Mouse (Mus musculus) fat pad, adult 2 months (tissue): Measurements from ENCODE around the gene 2810006K23Rik.
A peak's percentile ranks its signal among the peaks of the same experiment; 100 is the strongest.
"Not testable (repeated sequence)": the region's sequence is repeated elsewhere in the genome, so short reads cannot be mapped to it uniquely, and the experiment has no call there.

ENCODE experiments used
- DNase-seq: peaks from one replicate; pipeline ENCODE4 v3.0.0-alpha.2; 2011; ENCODE audit warnings: low read depth, low spot score; ENCODE audit errors: extremely low read depth

The 2810006K23Rik gene

DNA sequence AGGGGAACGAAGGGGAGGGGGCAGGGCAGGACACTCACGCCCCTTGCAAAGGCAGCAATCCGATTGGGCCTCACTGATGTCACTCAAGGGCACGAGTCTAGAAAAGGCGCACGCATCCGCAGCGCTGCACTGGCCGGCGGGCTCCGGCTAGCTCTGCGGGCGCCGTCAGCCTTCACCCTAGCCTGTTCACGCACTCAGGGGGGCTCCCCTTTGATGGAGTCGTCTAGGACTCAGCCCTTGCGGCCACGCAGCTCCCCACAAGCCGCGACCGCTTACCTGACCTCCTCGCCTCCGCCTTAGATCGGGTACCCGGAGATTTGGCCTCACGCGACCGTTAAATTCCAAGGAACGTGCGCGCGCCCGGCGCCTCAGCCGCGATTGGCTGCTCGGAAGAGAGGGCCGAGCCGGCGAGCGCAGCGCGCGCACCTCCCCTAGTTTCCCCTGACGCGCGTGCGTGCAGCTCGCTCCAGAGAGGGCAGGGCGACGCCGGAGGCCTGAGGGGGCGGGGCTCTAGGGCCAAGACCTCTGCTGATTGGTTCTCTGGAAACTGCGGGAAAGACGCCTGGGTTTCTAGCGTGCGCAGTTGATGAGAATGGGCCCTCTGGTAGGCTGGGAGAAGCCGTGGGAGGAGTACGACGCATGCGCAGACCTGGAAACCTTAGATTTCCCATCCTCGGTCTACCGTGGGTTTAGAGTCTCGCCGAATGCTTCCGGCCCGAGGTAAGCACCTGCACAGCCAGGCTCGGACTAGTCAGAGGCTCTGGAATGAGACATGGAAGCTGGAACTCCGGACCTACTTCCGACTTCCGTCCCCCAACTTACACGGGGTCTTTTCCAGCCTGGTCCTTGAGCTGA, at the start of gene 2810006K23Rik, which contains the start of gene Mphosph9:
Gene 2810006K23Rik (plus strand): TSS at position 580 of the 855 bp plus-strand sequence.
Gene Mphosph9 (minus strand): TSS at position 463 of the 855 bp plus-strand sequence.
- peak; percentile 94 for DNase-seq

- no peak for DNase-seq
These were observed 45.0 kb upstream of the 2810006K23Rik start for GRCm38 (mm10) chr5:124282854-124283253.

GRCm38 (mm10) chr5:124284330-124284729, 43.6 kb upstream of the 2810006K23Rik start:
- no peak for DNase-seq

DNA sequence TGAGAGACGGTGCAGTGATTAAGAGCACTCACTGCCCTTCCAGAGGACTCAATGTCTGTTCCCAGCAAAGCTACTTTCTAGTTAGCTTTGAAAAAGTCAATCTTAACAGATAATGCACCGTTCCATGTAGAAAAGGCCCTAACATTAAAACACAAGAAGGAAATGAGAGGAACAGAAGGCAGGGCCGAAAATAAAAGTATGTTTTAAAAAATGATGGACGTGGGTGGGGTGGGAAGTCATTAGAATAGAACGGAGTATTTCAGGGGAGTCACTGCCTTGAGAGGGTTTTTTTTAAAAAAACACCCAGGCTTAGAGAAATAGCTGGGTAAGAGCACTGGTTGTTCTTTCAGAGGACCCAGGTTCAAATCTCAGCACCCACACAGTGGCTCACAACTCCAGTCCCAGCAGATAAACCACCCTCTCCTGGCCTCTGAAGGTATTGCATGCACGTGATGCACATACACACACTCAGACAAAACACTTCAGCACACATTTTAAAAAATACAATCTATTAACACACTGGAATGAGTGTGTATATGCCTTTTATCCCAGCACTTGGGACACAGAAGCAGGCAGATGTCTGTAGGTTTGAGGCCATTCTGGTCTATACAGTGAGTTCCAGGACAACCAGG, 40.2 kb upstream of the 2810006K23Rik start:
- DNase-seq: no peak

- DNase-seq: no peak
These were observed 37.7 kb upstream of the 2810006K23Rik start for GRCm38 (mm10) chr5:124290216-124290615.

DNA sequence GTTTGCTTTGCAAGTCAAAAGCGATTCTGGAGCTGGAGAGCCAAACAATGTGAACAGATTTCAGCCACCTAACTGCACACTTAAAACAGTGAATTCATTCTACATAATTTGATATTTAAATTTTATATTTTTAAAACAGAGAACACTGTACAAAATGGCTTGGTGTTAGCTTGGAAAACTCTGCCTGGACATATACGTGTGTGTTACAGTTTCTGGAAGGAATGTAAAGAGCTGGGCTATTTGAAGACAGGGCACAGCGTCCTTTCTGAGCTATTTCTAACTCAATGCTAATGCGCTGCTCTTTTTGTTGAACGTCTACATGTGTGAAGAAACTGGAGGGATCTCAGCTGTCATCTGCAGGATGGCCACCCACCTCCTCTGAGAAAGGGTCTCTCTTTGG, 33.9 kb upstream of the 2810006K23Rik start:
- DNase-seq: no peak

DNA sequence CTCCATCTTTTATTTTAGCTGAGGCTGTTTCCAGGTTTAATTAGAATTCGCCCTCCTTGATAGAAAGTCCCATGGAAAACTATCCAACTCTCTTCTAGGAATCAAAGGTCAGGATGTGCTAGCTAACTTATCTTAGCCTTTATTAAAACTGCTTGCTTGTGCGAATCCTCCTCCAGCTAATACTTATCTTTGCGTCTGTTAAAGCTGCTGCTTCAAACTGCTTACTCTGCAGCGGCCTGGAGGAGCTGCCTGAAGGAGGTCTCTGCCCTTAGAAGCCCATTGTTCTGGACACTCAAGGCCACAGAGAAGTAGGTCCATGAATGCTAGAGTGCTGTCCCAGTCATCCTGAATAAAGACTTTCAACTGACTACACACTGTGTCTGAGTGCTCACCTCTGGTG, 31.4 kb upstream of the 2810006K23Rik start:
- no peak for DNase-seq

DNA sequence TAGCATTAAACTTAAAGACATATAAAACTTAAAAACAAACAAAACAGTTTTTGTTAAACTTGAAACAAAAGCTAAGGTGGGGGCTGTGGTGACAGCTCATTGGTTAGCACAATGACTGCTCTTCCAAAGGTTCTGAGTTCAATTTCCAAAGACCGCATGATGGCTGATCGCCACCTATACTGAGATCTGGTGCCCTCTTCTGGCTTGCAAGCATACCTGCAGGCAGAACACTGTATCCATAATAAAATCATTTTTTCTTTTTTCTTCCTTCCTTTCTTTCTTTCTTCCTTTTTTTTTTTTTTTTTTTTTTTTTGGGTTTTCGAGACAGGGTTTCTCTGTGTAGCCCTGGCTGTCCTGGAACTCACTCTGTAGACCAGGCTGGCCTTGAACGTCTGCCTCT, 28.6 kb upstream of the 2810006K23Rik start:
- DNase-seq: not testable (repeated sequence)

GRCm38 (mm10) chr5:124300132-124300531, 27.8 kb upstream of the 2810006K23Rik start:
- no peak for DNase-seq

DNA sequence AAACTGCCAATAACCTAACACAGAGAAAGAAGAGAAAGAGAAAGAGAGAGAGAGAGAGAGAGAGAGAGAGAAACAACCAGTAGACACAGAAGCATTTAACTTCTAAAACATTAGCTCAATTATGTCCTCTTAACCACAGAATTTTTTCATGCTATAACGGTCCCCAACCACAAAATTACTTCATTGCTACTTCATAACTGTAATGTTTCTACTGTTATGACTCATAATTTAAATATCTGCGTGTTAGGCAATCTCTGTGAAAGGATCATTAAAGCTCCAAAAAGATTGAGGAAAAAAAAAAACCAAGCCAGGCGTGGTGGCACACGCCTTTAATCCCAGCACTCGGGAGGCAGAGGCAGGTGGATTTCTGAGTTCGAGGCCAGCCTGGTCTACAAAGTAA, 25.0 kb upstream of the 2810006K23Rik start:
- DNase-seq: not testable (repeated sequence)

GRCm38 (mm10) chr5:124309155-124309554, 18.7 kb upstream of the 2810006K23Rik start:
- no peak for DNase-seq

DNA sequence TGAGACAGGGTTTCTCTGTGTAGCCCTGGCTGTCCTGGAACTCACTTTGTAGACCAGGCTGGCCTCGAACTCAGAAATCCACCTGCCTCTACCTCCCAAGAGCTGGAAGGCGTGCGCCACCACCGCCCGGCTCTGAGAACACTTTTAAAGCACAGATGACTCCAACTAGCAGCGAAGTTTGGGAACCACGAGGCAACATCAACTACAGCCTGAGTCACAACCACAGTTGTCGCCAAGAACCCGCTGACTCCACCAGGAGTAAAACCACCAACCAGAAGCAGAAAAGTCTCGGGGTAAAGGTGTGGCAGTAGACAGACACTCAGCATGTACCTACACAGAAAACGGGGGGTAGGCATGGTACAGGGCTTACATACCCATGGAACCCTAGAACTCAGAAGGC, 17.8 kb upstream of the 2810006K23Rik start:
- DNase-seq: no peak

DNA sequence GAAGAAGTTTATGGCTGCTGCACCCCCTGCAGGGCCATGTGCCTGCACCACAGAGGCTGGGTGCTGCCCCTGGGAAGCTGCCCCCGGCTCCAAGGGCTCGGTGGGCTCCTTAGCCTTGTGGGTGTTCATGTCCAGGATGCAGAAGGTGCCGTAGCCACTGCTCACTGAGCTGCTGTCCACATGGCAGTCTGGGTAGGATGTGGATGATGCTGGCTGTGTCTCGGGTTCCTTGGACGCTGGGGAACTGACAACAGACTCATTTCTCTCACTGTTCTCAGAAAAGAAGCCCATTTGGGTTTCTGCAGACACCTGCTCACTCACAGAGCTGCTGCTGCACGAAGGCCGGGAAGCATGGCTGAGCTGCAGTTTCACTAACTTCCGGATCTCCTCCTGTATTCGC, 12.4 kb upstream of the 2810006K23Rik start:
- DNase-seq: no peak

DNA sequence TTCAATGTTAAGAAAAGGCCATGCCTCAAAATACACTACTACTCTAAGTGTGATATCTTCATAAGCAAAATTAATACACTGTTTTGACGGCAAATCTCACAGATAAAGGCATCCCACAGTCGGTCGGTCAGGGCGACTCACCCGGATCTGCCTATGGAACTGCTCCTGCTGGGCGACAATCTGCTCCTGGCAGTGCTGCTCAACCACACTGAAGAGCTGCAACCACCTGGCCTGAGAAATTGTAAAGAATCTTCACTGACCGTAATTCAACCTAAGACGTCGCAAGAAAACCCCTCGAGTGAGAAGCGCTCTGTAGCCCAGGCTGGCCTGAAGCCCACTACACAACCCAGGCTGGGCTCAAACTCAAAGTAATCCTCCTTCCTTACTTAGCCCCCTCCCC, 11.9 kb upstream of the 2810006K23Rik start:
- DNase-seq: no peak

- no peak for DNase-seq
These were observed 10.2 kb upstream of the 2810006K23Rik start for GRCm38 (mm10) chr5:124317648-124318047.

- DNase-seq: no peak
These were observed 1.1 kb upstream of the 2810006K23Rik start for GRCm38 (mm10) chr5:124326829-124327228.

- DNase-seq: no peak
These were observed 2.2 kb downstream of the 2810006K23Rik start for GRCm38 (mm10) chr5:124330086-124330485.

DNA sequence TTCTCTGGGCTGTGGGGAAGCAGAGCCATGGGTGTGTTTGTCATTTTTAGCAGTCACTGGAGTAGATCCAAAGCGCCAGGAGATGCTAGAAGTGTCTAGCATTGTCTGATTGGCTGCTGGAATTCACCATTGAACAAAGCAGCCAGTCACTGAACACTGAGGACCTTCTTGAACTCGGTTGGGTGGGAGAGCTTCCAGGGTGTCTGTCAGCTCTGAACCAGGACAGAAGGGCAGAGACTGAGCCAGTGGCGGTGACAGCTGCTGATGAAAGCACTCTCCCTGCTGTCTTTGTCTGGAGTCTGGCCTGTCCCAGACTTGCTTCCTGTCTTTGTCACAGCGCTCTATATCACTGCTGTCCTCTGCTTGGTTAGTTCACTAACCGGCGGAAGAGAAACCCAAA, 6.5 kb downstream of the 2810006K23Rik start:
- DNase-seq: no peak

- DNase-seq: no peak
These were observed 9.2 kb downstream of the 2810006K23Rik start for GRCm38 (mm10) chr5:124337103-124337502.

DNA sequence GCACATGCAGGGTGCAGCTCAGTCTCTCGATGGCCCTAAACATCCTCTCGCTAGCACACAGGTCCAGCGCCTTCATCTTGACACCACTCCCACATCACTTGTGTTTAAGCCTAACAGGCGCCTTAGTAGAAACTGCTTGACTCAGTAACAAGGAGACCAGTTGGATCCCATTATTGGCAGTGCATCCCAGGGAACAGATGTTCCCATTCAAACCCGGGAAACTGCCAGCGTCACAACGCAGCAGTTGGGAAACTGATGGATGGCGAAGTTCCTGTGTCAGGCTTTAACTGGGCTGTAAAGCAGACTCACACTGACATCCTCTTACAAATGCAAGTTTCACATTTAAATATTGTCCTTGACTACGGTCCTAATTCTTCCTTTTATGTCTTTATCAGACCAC, 10.0 kb downstream of the 2810006K23Rik start:
- DNase-seq: no peak

DNA sequence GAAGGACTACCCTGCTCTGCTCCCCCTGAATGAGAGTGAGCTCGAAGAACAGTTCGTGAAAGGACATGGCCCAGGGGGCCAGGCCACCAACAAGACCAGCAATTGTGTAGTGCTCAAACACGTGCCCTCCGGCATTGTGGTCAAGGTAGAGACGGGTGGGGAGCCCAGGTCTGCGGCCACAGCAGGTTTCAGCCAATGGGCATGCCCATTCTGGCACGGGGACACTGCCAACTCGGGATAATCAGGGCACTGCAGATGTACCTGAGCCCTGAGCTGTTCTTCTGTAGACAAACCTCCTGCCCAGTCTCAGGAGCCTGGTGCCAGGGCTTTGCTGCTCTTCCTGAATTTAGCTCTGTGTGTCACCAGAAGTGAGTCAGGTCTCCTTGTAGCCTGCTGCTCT, 10.9 kb downstream of the 2810006K23Rik start:
- no peak for DNase-seq

DNA sequence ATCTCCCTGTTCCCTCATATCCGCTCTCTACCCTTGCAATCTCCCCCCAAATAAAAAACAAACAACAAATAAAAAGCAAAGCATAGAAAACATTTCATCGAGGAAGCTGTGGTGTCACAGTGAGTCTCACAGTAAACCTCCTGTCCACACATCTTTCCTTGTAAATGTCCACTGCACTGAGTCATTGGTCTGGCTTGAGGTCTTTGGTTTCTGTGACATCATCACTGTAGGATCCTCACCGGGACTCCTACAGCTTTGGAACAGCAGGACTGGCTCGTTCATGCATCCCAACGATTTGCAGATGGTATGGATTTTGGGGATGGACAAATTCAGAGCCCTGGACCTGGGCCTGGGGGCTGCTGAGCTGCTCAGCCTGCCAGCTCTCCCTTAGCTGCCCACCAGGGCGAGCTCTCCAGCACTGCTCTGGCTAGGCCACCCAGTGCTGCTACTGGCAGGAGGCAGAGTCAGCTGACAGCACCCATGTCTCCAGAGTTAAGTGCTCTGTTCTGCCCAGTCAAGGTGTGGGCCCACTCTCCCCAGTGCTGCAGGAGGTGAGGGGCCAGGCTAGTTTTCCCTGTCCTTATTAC, 14.0 kb downstream of the 2810006K23Rik start:
- not testable (repeated sequence) for DNase-seq
